Mouse (Mus musculus): ENCODE data around the gene Cela2a. TPM values are rescaled to one million over a fixed set of nuclear protein-coding genes. Genes with fewer than 3 reads are reported as not detected.

Gene Cela2a
- polyA plus RNA-seq, 1 experiment from 2014 or later, result 455 TPM

- WGBS, result 58% methylated on average over 14 of the region's 14 CpGs
- ATAC-seq, result no peak
- no peaks in the 10 kb centered on the region for H3K4me1 ChIP-seq (ENCODE audit: control insufficient read depth, insufficient read depth, low read length)
Measured at GRCm38 (mm10) chr4:141816776-141817655, 8.9 kb downstream of the Cela2a start.

GRCm38 (mm10) chr4:141816267-141816666 is 9.7 kb downstream of the Cela2a start:
- WGBS, result 91% methylated on average over 7 of the region's 7 CpGs
- peaks cover 10% of the 10 kb centered on the region; the same call in 1 of the 2 replicates for H3K36me3 ChIP-seq (ENCODE audit: control insufficient read depth, insufficient read depth, low read length)
- H3K27ac ChIP-seq (ENCODE audit: low read length), result no peak overlapping the region
- no peak for ATAC-seq
- H3K9me3 ChIP-seq (ENCODE audit: control insufficient read depth, low read length), result no peaks in the 10 kb centered on the region
- H3K9ac ChIP-seq (ENCODE audit: low read depth, low read length), result no peak overlapping the region
- no peaks in the 10 kb centered on the region for H3K27me3 ChIP-seq (replicated peaks; ENCODE audit: control insufficient read depth, insufficient read depth, low read length)
- no peak overlapping the region for H3K4me2 ChIP-seq (ENCODE audit: low read depth, low read length)
- no peaks in the 10 kb centered on the region for H3K4me1 ChIP-seq (ENCODE audit: control insufficient read depth, insufficient read depth, low read length)
- no peak overlapping the region for H3K4me3 ChIP-seq (ENCODE audit: low read length)

More at GRCm38 (mm10) chr4:141816776-141817655, 8.9 kb downstream of the Cela2a start:
- H3K9ac ChIP-seq (ENCODE audit: low read depth, low read length), result 0 out of 2 replicates have a peak overlapping the region, but pooled peaks have one; percentile 19
- H3K9me3 ChIP-seq (ENCODE audit: control insufficient read depth, low read length), result no peaks in the 10 kb centered on the region
- H3K36me3 ChIP-seq (ENCODE audit: control insufficient read depth, insufficient read depth, low read length), result peaks cover 9% of the 10 kb centered on the region; the same call in 1 of the 2 replicates
- H3K27ac ChIP-seq (ENCODE audit: low read length), result no peak overlapping the region
- no peak overlapping the region for H3K4me2 ChIP-seq (ENCODE audit: low read depth, low read length)
- H3K27me3 ChIP-seq (replicated peaks; ENCODE audit: control insufficient read depth, insufficient read depth, low read length), result no peaks in the 10 kb centered on the region
- H3K4me3 ChIP-seq (ENCODE audit: low read length), result no peak overlapping the region

- Histone ChIP-seq H3K4me3 (ENCODE audit: low read length) (no peak overlapping the region), H3K27ac (ENCODE audit: low read length) (no peak overlapping the region), H3K4me1 (ENCODE audit: control insufficient read depth, insufficient read depth, low read length) (no peaks in the 10 kb centered on the region), H3K27me3 (replicated peaks; ENCODE audit: control insufficient read depth, insufficient read depth, low read length) (no peaks in the 10 kb centered on the region), H3K9me3 (ENCODE audit: control insufficient read depth, low read length) (no peaks in the 10 kb centered on the region), H3K36me3 (ENCODE audit: control insufficient read depth, insufficient read depth, low read length) (peaks cover 15% of the 10 kb centered on the region; the same call in 1 of the 2 replicates), H3K9ac (ENCODE audit: low read depth, low read length) (no peak overlapping the region), H3K4me2 (ENCODE audit: low read depth, low read length) (no peak overlapping the region)
- 94% methylated on average over 7 of the region's 7 CpGs for WGBS
- no peak for ATAC-seq
Measured at GRCm38 (mm10) chr4:141811375-141811774, 14.6 kb downstream of the Cela2a start.

GRCm38 (mm10) chr4:141810975-141811374 is 15.0 kb downstream of the Cela2a start:
- H3K36me3 ChIP-seq (ENCODE audit: control insufficient read depth, insufficient read depth, low read length), result peaks cover 16% of the 10 kb centered on the region; the same call in 1 of the 2 replicates
- H3K4me2 ChIP-seq (ENCODE audit: low read depth, low read length), result no peak overlapping the region
- H3K27ac ChIP-seq (ENCODE audit: low read length), result no peak overlapping the region
- H3K4me3 ChIP-seq (ENCODE audit: low read length), result no peak overlapping the region
- ATAC-seq, result no peak
- 94% methylated on average over 2 of the region's 2 CpGs for WGBS
- no peak overlapping the region for H3K9ac ChIP-seq (ENCODE audit: low read depth, low read length)
- no peaks in the 10 kb centered on the region for H3K4me1 ChIP-seq (ENCODE audit: control insufficient read depth, insufficient read depth, low read length)
- H3K9me3 ChIP-seq (ENCODE audit: control insufficient read depth, low read length), result no peaks in the 10 kb centered on the region
- H3K27me3 ChIP-seq (replicated peaks; ENCODE audit: control insufficient read depth, insufficient read depth, low read length), result no peaks in the 10 kb centered on the region

GRCm38 (mm10) chr4:141809850-141810464 is 16.0 kb downstream of the Cela2a start:
- no peaks in the 10 kb centered on the region for H3K9me3 ChIP-seq (ENCODE audit: control insufficient read depth, low read length)
- H3K4me3 ChIP-seq (ENCODE audit: low read length), result no peak overlapping the region
- H3K36me3 ChIP-seq (ENCODE audit: control insufficient read depth, insufficient read depth, low read length), result peaks cover 25% of the 10 kb centered on the region
- H3K27me3 ChIP-seq (replicated peaks; ENCODE audit: control insufficient read depth, insufficient read depth, low read length), result no peaks in the 10 kb centered on the region
- peak; percentile 44; the same call in 1 of the 2 replicates for ATAC-seq
- no peaks in the 10 kb centered on the region for H3K4me1 ChIP-seq (ENCODE audit: control insufficient read depth, insufficient read depth, low read length)
- 83% methylated on average over 8 of the region's 8 CpGs for WGBS
- no peak overlapping the region for H3K4me2 ChIP-seq (ENCODE audit: low read depth, low read length)
- H3K27ac ChIP-seq (ENCODE audit: low read length), result no peak overlapping the region
- H3K9ac ChIP-seq (ENCODE audit: low read depth, low read length), result no peak overlapping the region

GRCm38 (mm10) chr4:141805886-141806285 is 20.1 kb downstream of the Cela2a start:
- Histone ChIP-seq H3K9ac (ENCODE audit: low read depth, low read length) (no peak overlapping the region), H3K4me2 (ENCODE audit: low read depth, low read length) (no peak overlapping the region), H3K4me3 (ENCODE audit: low read length) (no peak overlapping the region), H3K27me3 (replicated peaks; ENCODE audit: control insufficient read depth, insufficient read depth, low read length) (no peaks in the 10 kb centered on the region), H3K9me3 (ENCODE audit: control insufficient read depth, low read length) (no peaks in the 10 kb centered on the region), H3K4me1 (ENCODE audit: control insufficient read depth, insufficient read depth, low read length) (no peaks in the 10 kb centered on the region), H3K27ac (ENCODE audit: low read length) (no peak overlapping the region), H3K36me3 (ENCODE audit: control insufficient read depth, insufficient read depth, low read length) (peaks cover 22% of the 10 kb centered on the region)
- WGBS, result 94% methylated on average over 8 of the region's 8 CpGs
- ATAC-seq, result no peak

- no peak overlapping the region for H3K27ac ChIP-seq (ENCODE audit: low read length)
- no peak for ATAC-seq
- no peak overlapping the region for H3K4me3 ChIP-seq (ENCODE audit: low read length)
- no peaks in the 10 kb centered on the region for H3K4me1 ChIP-seq (ENCODE audit: control insufficient read depth, insufficient read depth, low read length)
- H3K9me3 ChIP-seq (ENCODE audit: control insufficient read depth, low read length), result no peaks in the 10 kb centered on the region
- no peaks in the 10 kb centered on the region for H3K27me3 ChIP-seq (replicated peaks; ENCODE audit: control insufficient read depth, insufficient read depth, low read length)
- no peak overlapping the region for H3K4me2 ChIP-seq (ENCODE audit: low read depth, low read length)
- peaks cover 17% of the 10 kb centered on the region for H3K36me3 ChIP-seq (ENCODE audit: control insufficient read depth, insufficient read depth, low read length)
- 88% methylated on average over 4 of the region's 4 CpGs for WGBS
- H3K9ac ChIP-seq (ENCODE audit: low read depth, low read length), result no peak overlapping the region
Measured at GRCm38 (mm10) chr4:141804105-141804504, 21.9 kb downstream of the Cela2a start.

GRCm38 (mm10) chr4:141797545-141797944 is 28.4 kb downstream of the Cela2a start:
- ATAC-seq, result no peak
- 90% methylated on average over 5 of the region's 5 CpGs for WGBS
- peaks cover 20% of the 10 kb centered on the region for H3K4me1 ChIP-seq (ENCODE audit: control insufficient read depth, insufficient read depth, low read length)
- H3K4me2 ChIP-seq (ENCODE audit: low read depth, low read length), result no peak overlapping the region
- no peaks in the 10 kb centered on the region for H3K27me3 ChIP-seq (replicated peaks; ENCODE audit: control insufficient read depth, insufficient read depth, low read length)
- no peak overlapping the region for H3K9ac ChIP-seq (ENCODE audit: low read depth, low read length)
- peaks cover 10% of the 10 kb centered on the region; the same call in 1 of the 2 replicates for H3K36me3 ChIP-seq (ENCODE audit: control insufficient read depth, insufficient read depth, low read length)
- no peak overlapping the region for H3K27ac ChIP-seq (ENCODE audit: low read length)
- H3K4me3 ChIP-seq (ENCODE audit: low read length), result no peak overlapping the region
- H3K9me3 ChIP-seq (ENCODE audit: control insufficient read depth, low read length), result no peaks in the 10 kb centered on the region

- no peak overlapping the region for H3K27ac ChIP-seq (ENCODE audit: low read length)
- no peak overlapping the region; the same call in 1 of the 2 replicates for H3K9ac ChIP-seq (ENCODE audit: low read depth, low read length)
- WGBS, result 88% methylated on average over 4 of the region's 4 CpGs
- H3K4me1 ChIP-seq (ENCODE audit: control insufficient read depth, insufficient read depth, low read length), result peaks cover 20% of the 10 kb centered on the region
- no peak overlapping the region for H3K4me3 ChIP-seq (ENCODE audit: low read length)
- H3K9me3 ChIP-seq (ENCODE audit: control insufficient read depth, low read length), result no peaks in the 10 kb centered on the region
- ATAC-seq, result no peak
- H3K4me2 ChIP-seq (ENCODE audit: low read depth, low read length), result no peak overlapping the region
- peaks cover 10% of the 10 kb centered on the region; the same call in 1 of the 2 replicates for H3K36me3 ChIP-seq (ENCODE audit: control insufficient read depth, insufficient read depth, low read length)
- no peaks in the 10 kb centered on the region for H3K27me3 ChIP-seq (replicated peaks; ENCODE audit: control insufficient read depth, insufficient read depth, low read length)
Measured at GRCm38 (mm10) chr4:141796954-141797353, 29.0 kb downstream of the Cela2a start.
